Mouse (Mus musculus) myocyte (in vitro differentiated cells): ENCODE data around the gene Shld1. TPM values are rescaled to one million over a fixed set of nuclear protein-coding genes. Genes with fewer than 3 reads are reported as not detected.

Source experiments
- H3K27me3 ChIP-seq: one replicate; pipeline ENCODE4 v1.6.1; 2011; ENCODE audit not compliant: control insufficient read depth, insufficient read depth, insufficient read length
- H3K36me3 ChIP-seq: one replicate; pipeline ENCODE4 v1.6.1; 2011; ENCODE audit not compliant: control insufficient read depth, insufficient read depth
- H3K4me2 ChIP-seq: one replicate; pipeline ENCODE4 v1.6.1; 2011; ENCODE audit warnings: low read depth, control low read depth
- H3K4me3 ChIP-seq: one replicate; pipeline ENCODE4 v1.5.1; 2011; ENCODE audit warnings: mild to moderate bottlenecking, control low read depth, moderate library complexity
- H3K79me2 ChIP-seq: one replicate; pipeline ENCODE4 v1.6.1; 2011; ENCODE audit not compliant: control insufficient read depth, insufficient read depth
- H3ac ChIP-seq: one replicate; pipeline ENCODE4 v1.6.1; 2011; ENCODE audit not compliant: control insufficient read depth, insufficient read length
- CEBPB ChIP-seq: IDR thresholded peaks from 2 replicates; pipeline ENCODE4 v1.6.1; 2011; ENCODE audit warnings: mild to moderate bottlenecking, moderate library complexity; ENCODE audit not compliant: poor library complexity, insufficient read depth, severe bottlenecking
- E2F4 ChIP-seq: IDR thresholded peaks from one replicate; pipeline ENCODE4 v1.6.1; 2011; ENCODE audit warnings: mild to moderate bottlenecking, control low read depth, moderate library complexity; ENCODE audit not compliant: insufficient read depth
- MAX ChIP-seq: IDR thresholded peaks from one replicate; pipeline ENCODE4 v1.6.1; 2011; ENCODE audit warnings: low read depth, mild to moderate bottlenecking, control low read depth
- MYOD1 ChIP-seq, 3 experiments: IDR thresholded peaks; one replicate each; pipeline ENCODE4 v1.6.1; 2011; ENCODE audit warnings: control low read depth in 2 of 3, low read depth in 2 of 3, mild to moderate bottlenecking in 2 of 3, moderate library complexity in 1 of 3; ENCODE audit not compliant: insufficient read length in 2 of 3, control insufficient read depth in 1 of 3
- MYOG ChIP-seq, 3 experiments: IDR thresholded peaks; one replicate each; pipeline ENCODE4 v1.6.1; 2011; ENCODE audit warnings: control low read depth in 2 of 3, low read depth in 2 of 3, mild to moderate bottlenecking in 2 of 3; ENCODE audit not compliant: insufficient read length in 2 of 3, control insufficient read depth in 1 of 3, insufficient read depth in 1 of 3
- POLR2A ChIP-seq: IDR thresholded peaks from one replicate; pipeline ENCODE4 v1.6.1; 2011; ENCODE audit warnings: low read depth, mild to moderate bottlenecking, control low read depth, moderate library complexity; ENCODE audit not compliant: insufficient read length
- POLR2AphosphoS2 ChIP-seq: IDR thresholded peaks from one replicate; pipeline ENCODE4 v1.6.1; 2011; ENCODE audit warnings: low read depth, control low read depth; ENCODE audit not compliant: insufficient read length
- REST ChIP-seq: IDR thresholded peaks from one replicate; pipeline ENCODE4 v1.6.1; 2011; ENCODE audit warnings: mild to moderate bottlenecking, control low read depth, moderate library complexity; ENCODE audit not compliant: insufficient read depth, insufficient read length
- SRF ChIP-seq: IDR thresholded peaks from one replicate; pipeline ENCODE4 v1.6.1; 2011; ENCODE audit warnings: low read depth; ENCODE audit not compliant: control insufficient read depth, insufficient read length
- TCF12 ChIP-seq: IDR thresholded peaks from one replicate; pipeline ENCODE4 v1.6.1; 2011; ENCODE audit warnings: mild to moderate bottlenecking, control low read depth; ENCODE audit not compliant: poor library complexity, insufficient read depth, severe bottlenecking
- TCF3 ChIP-seq: IDR thresholded peaks from one replicate; pipeline ENCODE4 v1.6.1; 2011; ENCODE audit warnings: low read depth, control low read depth; ENCODE audit not compliant: insufficient read length
- USF1 ChIP-seq: IDR thresholded peaks from one replicate; pipeline ENCODE4 v1.6.1; 2011; ENCODE audit warnings: low read depth, mild to moderate bottlenecking, control low read depth, moderate library complexity
- polyA plus RNA-seq: library from polyadenylated mRNA; unstranded; fragments of >200 nt; fragmentation: generic; extraction: Trizol; gene quantifications from one replicate; pipeline ENCODE4 v1.2.1, GENCODE M21; 2012; ENCODE audit warnings: missing spikeins

Shld1 gene
- 5.1 TPM for polyA plus RNA-seq

GRCm38 (mm10) chr2:132686756-132687737, at the start of gene Shld1:
TSS of gene Shld1 (plus strand) at chr2:132686931.
- no peak for TF ChIP-seq TCF12
- TF ChIP-seq POLR2A: no peak
- no peak for TF ChIP-seq REST
- no peak for TF ChIP-seq MAX
- no peak for TF ChIP-seq SRF
- TF ChIP-seq MYOG (IDR thresholded peaks at IDR 0.05; ENCODE audit: control insufficient read depth in 1 of 3, insufficient read depth in 1 of 3, insufficient read length in 2 of 3, low read depth in 2 of 3): no peak
- TF ChIP-seq POLR2AphosphoS2: no peak
- TF ChIP-seq MYOD1 (IDR thresholded peaks at IDR 0.05; ENCODE audit: control insufficient read depth in 1 of 3, insufficient read length in 2 of 3, low read depth in 2 of 3): no peak
- TF ChIP-seq TCF3: no peak
- TF ChIP-seq E2F4: no peak
- TF ChIP-seq USF1: no peak
- no peak for TF ChIP-seq CEBPB
- Histone ChIP-seq H3K36me3 (no peaks in the 10 kb centered on the region), H3K4me3 (peak within 1 kb of the TSS; percentile 34)

DNA sequence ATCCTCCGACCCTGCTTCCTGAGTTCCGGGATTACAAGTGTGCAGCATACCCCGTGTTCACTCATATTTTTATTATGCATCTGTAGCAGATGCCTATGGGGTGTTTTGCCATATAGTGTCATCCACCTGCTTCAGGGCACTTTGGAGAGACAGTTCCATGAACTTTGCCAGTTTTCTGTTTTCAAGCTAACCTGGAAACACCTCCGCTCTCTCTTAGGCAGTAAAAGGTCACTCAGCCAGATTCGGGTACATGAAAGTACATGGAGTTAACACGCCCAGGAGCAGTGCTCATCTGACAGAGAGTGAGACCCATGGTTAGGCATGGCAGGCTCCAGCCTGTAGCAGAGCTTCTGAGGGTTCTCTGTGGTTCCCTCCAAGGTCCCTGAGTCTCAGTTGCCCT, 48.4 kb upstream of the Shld1 start:
- TF ChIP-seq SRF (no peak), TCF12 (no peak), REST (no peak), MYOD1 (IDR thresholded peaks at IDR 0.05; ENCODE audit: control insufficient read depth in 1 of 3, insufficient read length in 2 of 3, low read depth in 2 of 3) (no peak), USF1 (no peak), POLR2A (no peak), POLR2AphosphoS2 (no peak)
- Histone ChIP-seq H3K79me2 (no peaks in the 10 kb centered on the region), H3ac (no peak overlapping the region)

More at GRCm38 (mm10) chr2:132686756-132687737, at the start of gene Shld1:
- Histone ChIP-seq H3K79me2 (no peaks in the 10 kb centered on the region), H3ac (no peak within 1 kb of the TSS), H3K4me2 (peak within 1 kb of the TSS; percentile 89), H3K27me3 (no peaks in the 10 kb centered on the region)

DNA sequence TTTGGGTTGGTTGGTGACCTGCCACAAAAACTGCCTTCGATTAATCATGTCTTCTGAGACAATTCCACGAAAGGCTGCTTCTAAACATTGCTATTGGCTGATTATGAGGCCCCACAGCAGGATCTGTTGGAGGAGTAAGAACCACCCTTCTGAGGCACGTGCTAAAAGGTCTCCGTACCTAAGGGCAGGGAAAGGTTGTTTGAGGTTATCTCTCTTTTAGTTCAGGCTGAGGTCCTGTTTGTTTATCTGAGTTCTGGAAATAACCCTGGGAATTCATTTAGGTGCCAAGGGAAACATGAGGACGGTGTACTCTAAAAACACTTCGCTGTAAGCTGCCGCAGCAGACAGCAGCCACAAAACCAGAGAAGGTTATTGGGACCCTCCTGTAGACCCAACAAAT, 47.4 kb upstream of the Shld1 start:
- H3ac ChIP-seq: no peak overlapping the region
- no peak overlapping the region for H3K4me3 ChIP-seq
- no peaks in the 10 kb centered on the region for H3K27me3 ChIP-seq
- no peak overlapping the region for H3K4me2 ChIP-seq
- TF ChIP-seq MYOD1 (IDR thresholded peaks at IDR 0.05; ENCODE audit: control insufficient read depth in 1 of 3, insufficient read length in 2 of 3, low read depth in 2 of 3): no peak
- no peak for TF ChIP-seq MAX
- no peak for TF ChIP-seq CEBPB
- TF ChIP-seq TCF3: no peak
- no peak for TF ChIP-seq USF1
- no peak for TF ChIP-seq REST
- TF ChIP-seq POLR2A: no peak
- no peak for TF ChIP-seq E2F4
- no peak for TF ChIP-seq POLR2AphosphoS2
- TF ChIP-seq TCF12: no peak
- no peak for TF ChIP-seq SRF
- no peak for TF ChIP-seq MYOG (IDR thresholded peaks at IDR 0.05; ENCODE audit: control insufficient read depth in 1 of 3, insufficient read depth in 1 of 3, insufficient read length in 2 of 3, low read depth in 2 of 3)
- no peaks in the 10 kb centered on the region for H3K79me2 ChIP-seq
- no peaks in the 10 kb centered on the region for H3K36me3 ChIP-seq

More for the DNA sequence above, 48.4 kb upstream of the Shld1 start:
- no peaks in the 10 kb centered on the region for H3K27me3 ChIP-seq
- no peaks in the 10 kb centered on the region for H3K36me3 ChIP-seq
- H3K4me2 ChIP-seq: no peak overlapping the region
- H3K4me3 ChIP-seq: no peak overlapping the region

- Histone ChIP-seq H3K79me2 (no peaks in the 10 kb centered on the region), H3K27me3 (no peaks in the 10 kb centered on the region), H3K4me3 (no peak overlapping the region), H3K4me2 (no peak overlapping the region), H3K36me3 (no peaks in the 10 kb centered on the region), H3ac (no peak overlapping the region)
- TF ChIP-seq TCF3 (no peak), REST (no peak), POLR2AphosphoS2 (no peak), MYOG (IDR thresholded peaks at IDR 0.05; ENCODE audit: control insufficient read depth in 1 of 3, insufficient read depth in 1 of 3, insufficient read length in 2 of 3, low read depth in 2 of 3) (no peak), USF1 (no peak), CEBPB (no peak), MAX (no peak), POLR2A (no peak), TCF12 (no peak), SRF (no peak), E2F4 (no peak), MYOD1 (IDR thresholded peaks at IDR 0.05; ENCODE audit: control insufficient read depth in 1 of 3, insufficient read length in 2 of 3, low read depth in 2 of 3) (no peak)
Measured at GRCm38 (mm10) chr2:132641196-132641595, 45.5 kb upstream of the Shld1 start.
